Mouse (Mus musculus) kidney, postnatal 36 days (tissue): ENCODE results near the gene Map7d2.

Source experiments
- DNase-seq, 2 experiments: peaks; one replicate each; pipeline ENCODE4 v3.0.0; 2021 to 2022; ENCODE audit warnings: mixed read lengths in 2 of 2

The Map7d2 gene

GRCm38 (mm10) chrX:159509847-159510715 lies 95.7 kb downstream of the Map7d2 start:
- DNase-seq: no peak

GRCm38 (mm10) chrX:159510716-159511051 lies 96.3 kb downstream of the Map7d2 start:
- DNase-seq: no peak

GRCm38 (mm10) chrX:159515599-159515998 lies 101.2 kb downstream of the Map7d2 start:
- DNase-seq: no peak

- no peak for DNase-seq
Measured at GRCm38 (mm10) chrX:159521780-159522179, 107.4 kb downstream of the Map7d2 start.

- no peak for DNase-seq
Measured at GRCm38 (mm10) chrX:159522651-159523050, 108.3 kb downstream of the Map7d2 start.

GRCm38 (mm10) chrX:159526388-159526787 lies 112.0 kb downstream of the Map7d2 start, which contains the start of gene Bclaf3:
Bclaf3 (plus strand) TSS chrX:159526688.
- DNase-seq: no peak

- DNase-seq: peak; percentile 96 to 97
Measured at GRCm38 (mm10) chrX:159532427-159532810, 118.0 kb downstream of the Map7d2 start.

- DNase-seq: peak; percentile 32 to 57
Measured at GRCm38 (mm10) chrX:159532811-159533462, 118.6 kb downstream of the Map7d2 start.

GRCm38 (mm10) chrX:159541936-159542335 lies 127.6 kb downstream of the Map7d2 start:
- no peak for DNase-seq

GRCm38 (mm10) chrX:159547093-159547492 lies 132.7 kb downstream of the Map7d2 start:
- no peak for DNase-seq
